Mouse (Mus musculus) midbrain, embryonic 10.5 days (tissue): ENCODE measurements around the gene Gnao1. TPM values are rescaled to one million over a fixed set of nuclear protein-coding genes. Genes with fewer than 3 reads are reported as not detected.

Source experiments
- DNase-seq: peaks from one replicate; pipeline ENCODE4 v3.0.0-alpha.2; 2017; ENCODE audit warnings: low spot score
- H3K27ac ChIP-seq: fragments of 300-500 bp; sonication (generic); replicated peaks from 2 replicates; pipeline ENCODE4 v1.5.1; 2016; ENCODE audit warnings: mild to moderate bottlenecking
- H3K27me3 ChIP-seq: fragments of 300-500 bp; sonication (generic); 2 replicates; pipeline ENCODE4 v1.6.1; 2016; ENCODE audit warnings: low read depth, mild to moderate bottlenecking; ENCODE audit not compliant: poor library complexity, severe bottlenecking
- H3K36me3 ChIP-seq: fragments of 300-500 bp; sonication (generic); 2 replicates; pipeline ENCODE4 v1.6.1; 2016; ENCODE audit warnings: mild to moderate bottlenecking, moderate library complexity
- H3K4me1 ChIP-seq: fragments of 300-500 bp; sonication (generic); 2 replicates; pipeline ENCODE4 v1.6.1; 2016
- H3K4me3 ChIP-seq: fragments of 300-500 bp; sonication (generic); 2 replicates; pipeline ENCODE4 v1.5.1; 2016; ENCODE audit warnings: mild to moderate bottlenecking, moderate library complexity
- H3K9me3 ChIP-seq: fragments of 300-500 bp; sonication (generic); replicated peaks from 2 replicates; pipeline ENCODE4 v1.6.1; 2016; ENCODE audit warnings: mild to moderate bottlenecking
- WGBS: fragments of 180-500 bp; shearing (Covaris S2); methylation state at CpG from one replicate; pipeline ENCODE4 v1.1.7; 2016; 5-methylcytosine and 5-hydroxymethylcytosine counted together
- polyA plus RNA-seq: library from polyadenylated mRNA; unstranded; fragments of >200 nt; fragmentation: Nextera tagmentation; extraction: Ambion mirVana; gene quantifications from 2 replicates; pipeline ENCODE4 v1.2.1, GENCODE M21; 2016

Gnao1 gene
- polyA plus RNA-seq, 1 experiment from 2014 or later: 13.1 TPM

DNA sequence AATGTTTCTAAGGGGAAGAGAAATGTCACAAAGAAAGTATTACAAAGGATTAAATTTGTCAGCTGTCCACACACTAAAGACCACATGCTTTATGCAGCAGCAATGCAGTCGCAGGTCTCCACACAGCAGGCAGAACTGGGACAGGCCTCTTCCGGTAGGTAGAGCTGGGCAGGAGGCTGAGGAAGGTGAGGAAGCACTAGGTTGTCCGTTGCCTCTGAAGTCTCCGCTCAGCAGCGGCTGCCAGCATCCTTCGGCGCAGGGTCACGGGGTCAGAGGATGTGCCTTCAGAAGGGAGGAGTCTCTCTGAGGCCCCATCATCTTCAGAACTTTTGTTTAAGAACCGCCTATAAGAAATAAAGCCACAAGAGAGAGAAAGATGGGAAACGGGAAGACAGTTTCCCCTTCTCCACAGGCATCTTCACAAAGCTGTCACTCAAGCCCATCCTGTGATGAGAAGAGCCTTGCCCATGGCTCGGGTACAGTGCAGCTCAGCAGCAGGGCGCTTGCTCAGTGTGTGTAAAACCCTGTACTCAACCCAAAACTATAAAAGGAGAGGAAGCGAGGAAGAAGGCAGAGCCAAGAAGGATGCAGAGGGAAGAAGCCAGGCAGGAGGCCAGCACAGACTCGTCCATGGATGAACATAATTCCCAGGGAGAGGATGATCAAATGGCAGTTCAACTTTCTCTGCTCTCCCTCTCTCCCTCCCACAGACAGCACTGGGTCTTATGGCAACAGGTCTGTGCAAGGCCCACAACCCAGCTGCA is 163.4 kb downstream of the Gnao1 start:
- no peak for DNase-seq
- Histone ChIP-seq H3K27ac (no peak overlapping the region), H3K4me3 (no peak overlapping the region), H3K27me3 (no peaks in the 10 kb centered on the region), H3K36me3 (peaks cover 82% of the 10 kb centered on the region), H3K9me3 (no peaks in the 10 kb centered on the region), H3K4me1 (peaks cover 3% of the 10 kb centered on the region; the same call in 1 of the 2 replicates)
- 84% methylated on average over 14 of the region's 14 CpGs for WGBS

DNA sequence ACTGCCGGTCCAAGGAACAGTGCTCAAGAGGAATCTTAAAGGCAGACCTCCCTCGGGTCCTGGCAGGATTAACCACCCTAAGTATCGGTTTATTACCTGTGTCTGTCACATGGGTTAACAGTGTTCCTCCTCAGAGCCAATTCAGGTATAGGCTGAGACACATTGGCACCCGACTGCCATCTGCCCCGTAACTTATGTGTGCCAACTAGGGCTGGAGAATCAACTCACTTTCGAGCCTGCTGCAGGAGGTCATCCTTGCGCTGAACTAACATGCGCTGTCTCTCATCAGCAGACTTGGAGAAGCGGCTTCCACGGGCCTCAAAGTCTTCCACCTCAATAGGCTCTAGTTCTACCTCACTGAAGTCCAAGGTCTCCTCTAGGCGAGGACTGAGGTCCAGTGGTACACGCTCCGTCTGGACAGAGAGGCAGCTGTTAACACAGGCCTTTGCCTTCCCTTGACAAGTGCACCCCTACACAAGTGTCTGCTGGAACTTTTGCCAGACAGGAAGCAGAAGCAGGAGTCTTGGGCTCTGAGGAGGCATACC is 164.1 kb downstream of the Gnao1 start:
- Histone ChIP-seq H3K27me3 (no peaks in the 10 kb centered on the region), H3K4me3 (no peak overlapping the region), H3K36me3 (peaks cover 90% of the 10 kb centered on the region), H3K9me3 (no peaks in the 10 kb centered on the region), H3K4me1 (no peaks in the 10 kb centered on the region), H3K27ac (no peak overlapping the region)
- WGBS: 94% methylated on average over 13 of the region's 13 CpGs
- DNase-seq: no peak

- H3K9me3 ChIP-seq: no peaks in the 10 kb centered on the region
- no peak overlapping the region for H3K4me3 ChIP-seq
- DNase-seq: no peak
- no peaks in the 10 kb centered on the region for H3K27me3 ChIP-seq
- H3K27ac ChIP-seq: no peak overlapping the region
- WGBS: 90% methylated on average over 11 of the region's 11 CpGs
- peaks cover 98% of the 10 kb centered on the region for H3K36me3 ChIP-seq
- no peaks in the 10 kb centered on the region for H3K4me1 ChIP-seq
Measured at GRCm38 (mm10) chr8:93974602-93975186, 164.9 kb downstream of the Gnao1 start.

- H3K9me3 ChIP-seq: no peaks in the 10 kb centered on the region
- H3K4me1 ChIP-seq: no peaks in the 10 kb centered on the region
- WGBS: 88% methylated on average over 2 of the region's 2 CpGs
- no peak overlapping the region for H3K27ac ChIP-seq
- DNase-seq: no peak
- H3K27me3 ChIP-seq: no peaks in the 10 kb centered on the region
- no peak overlapping the region for H3K4me3 ChIP-seq
- H3K36me3 ChIP-seq: peaks cover 98% of the 10 kb centered on the region
Measured at GRCm38 (mm10) chr8:93975358-93975757, 165.6 kb downstream of the Gnao1 start.

DNA sequence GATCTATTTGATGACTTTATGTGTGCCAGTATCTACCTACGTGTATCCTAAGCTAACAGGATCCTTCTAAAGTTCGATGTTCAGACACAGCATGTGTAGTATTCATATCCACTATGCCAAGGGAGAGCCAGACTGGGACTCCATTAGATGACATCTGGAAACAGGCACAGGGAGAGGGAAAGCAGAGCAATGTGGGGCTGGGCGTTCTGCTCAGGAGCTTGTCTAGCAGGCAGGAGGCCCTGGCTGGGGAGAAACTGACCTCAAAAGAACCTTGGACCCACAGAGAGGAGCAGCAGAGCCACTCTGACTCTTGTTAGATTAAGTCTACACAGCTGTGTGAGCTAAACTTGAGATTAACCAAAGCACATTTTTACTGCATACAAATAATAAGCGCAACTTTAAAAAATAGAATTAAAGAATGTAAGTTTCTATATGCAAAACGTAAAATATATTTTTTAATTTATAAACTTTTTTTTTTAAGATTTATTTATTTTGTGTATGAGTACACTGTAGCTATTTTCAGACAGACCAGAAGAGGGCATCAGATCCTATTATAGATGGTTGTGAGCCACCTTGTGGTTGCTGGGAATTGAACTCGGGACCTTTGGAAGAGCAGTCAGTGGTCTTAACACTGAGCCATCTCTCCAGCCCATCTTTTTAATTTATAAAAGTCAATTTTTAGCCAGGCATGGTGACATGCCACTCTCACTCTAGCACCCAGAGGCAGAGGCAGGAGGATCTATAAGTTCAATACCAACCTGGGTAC is 166.9 kb downstream of the Gnao1 start:
- Histone ChIP-seq H3K9me3 (no peaks in the 10 kb centered on the region), H3K27me3 (no peaks in the 10 kb centered on the region), H3K4me3 (no peak overlapping the region), H3K4me1 (no peaks in the 10 kb centered on the region), H3K36me3 (peaks cover 98% of the 10 kb centered on the region), H3K27ac (no peak overlapping the region)
- no peak for DNase-seq
- 93% methylated on average over 6 of the region's 6 CpGs for WGBS

DNA sequence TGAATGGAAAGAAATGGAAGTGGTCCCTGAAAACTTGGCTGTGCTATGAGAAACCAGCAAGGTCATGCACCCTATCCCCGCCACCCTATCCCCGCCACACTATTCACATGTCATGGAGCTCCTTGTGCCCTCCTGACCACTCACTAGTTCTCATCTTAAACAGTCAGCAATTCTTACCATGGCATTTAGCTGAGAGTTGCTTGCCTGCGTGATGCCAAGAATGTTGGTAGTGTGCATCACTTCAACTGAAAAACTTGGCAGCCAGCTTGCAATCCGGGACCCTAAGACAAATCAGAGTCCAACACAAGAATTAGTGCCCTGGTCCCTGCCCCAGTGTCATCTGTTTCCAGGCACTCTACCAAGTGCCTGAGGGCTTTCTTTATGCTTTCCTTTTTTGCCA is 170.4 kb downstream of the Gnao1 start:
- H3K36me3 ChIP-seq: peaks cover 98% of the 10 kb centered on the region

DNA sequence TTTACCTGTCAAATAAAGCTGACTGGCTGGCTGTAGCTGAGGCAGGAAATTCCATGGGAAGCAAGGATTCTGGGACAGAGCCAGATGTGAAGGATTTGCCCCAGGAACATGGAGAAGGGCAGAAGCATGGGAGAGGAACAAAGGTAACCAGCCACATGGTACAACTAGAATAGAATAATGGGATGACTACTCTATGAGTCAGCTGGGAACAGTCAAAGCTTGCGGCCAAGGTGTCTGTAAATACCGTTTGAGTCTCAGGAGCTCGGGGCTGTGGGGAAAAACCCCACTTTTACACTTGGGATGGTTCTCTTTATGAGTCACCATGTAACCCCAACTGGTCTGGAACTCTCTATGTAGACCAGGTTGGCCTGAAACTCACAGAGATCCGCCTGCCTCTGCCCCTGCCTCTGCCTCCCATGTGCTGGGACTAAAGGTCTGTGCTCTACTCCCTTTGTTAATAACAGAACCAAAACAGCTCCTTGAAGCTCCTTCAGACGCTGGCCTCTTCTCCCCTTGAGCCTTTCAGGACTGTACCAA is 172.0 kb downstream of the Gnao1 start:
- 90% methylated on average over 5 of the region's 5 CpGs for WGBS
- DNase-seq: no peak
- H3K36me3 ChIP-seq: peaks cover 95% of the 10 kb centered on the region

More for the DNA sequence above, 170.4 kb downstream of the Gnao1 start:
- no peak overlapping the region for H3K27ac ChIP-seq
- 92% methylated on average over 4 of the region's 4 CpGs for WGBS
- no peaks in the 10 kb centered on the region for H3K4me1 ChIP-seq
- H3K4me3 ChIP-seq: no peak overlapping the region
- no peaks in the 10 kb centered on the region for H3K27me3 ChIP-seq
- DNase-seq: no peak
- no peaks in the 10 kb centered on the region for H3K9me3 ChIP-seq

GRCm38 (mm10) chr8:93983827-93984226 is 174.1 kb downstream of the Gnao1 start:
- no peak for DNase-seq
- H3K36me3 ChIP-seq: peaks cover 93% of the 10 kb centered on the region
- WGBS: 79% methylated on average over 3 of the region's 3 CpGs
- no peaks in the 10 kb centered on the region for H3K27me3 ChIP-seq
- H3K4me3 ChIP-seq: no peak overlapping the region
- no peaks in the 10 kb centered on the region for H3K4me1 ChIP-seq
- H3K27ac ChIP-seq: no peak overlapping the region
- H3K9me3 ChIP-seq: no peaks in the 10 kb centered on the region

More for the DNA sequence above, 172.0 kb downstream of the Gnao1 start:
- no peak overlapping the region for H3K4me3 ChIP-seq
- no peaks in the 10 kb centered on the region for H3K4me1 ChIP-seq
- H3K9me3 ChIP-seq: no peaks in the 10 kb centered on the region
- H3K27me3 ChIP-seq: no peaks in the 10 kb centered on the region
- H3K27ac ChIP-seq: no peak overlapping the region

- H3K4me1 ChIP-seq: no peaks in the 10 kb centered on the region
- H3K27ac ChIP-seq: no peak overlapping the region
- H3K4me3 ChIP-seq: no peak overlapping the region
- DNase-seq: no peak
- H3K9me3 ChIP-seq: no peaks in the 10 kb centered on the region
- H3K36me3 ChIP-seq: peaks cover 93% of the 10 kb centered on the region
- 95% methylated on average over 3 of the region's 3 CpGs for WGBS
- H3K27me3 ChIP-seq: no peaks in the 10 kb centered on the region
Measured at GRCm38 (mm10) chr8:93984731-93985130, 175.0 kb downstream of the Gnao1 start.

GRCm38 (mm10) chr8:93989739-93990138 is 180.0 kb downstream of the Gnao1 start:
- Histone ChIP-seq H3K4me1 (no peaks in the 10 kb centered on the region), H3K36me3 (peaks cover 82% of the 10 kb centered on the region), H3K9me3 (peaks cover 12% of the 10 kb centered on the region; the same call in 1 of the 2 replicates), H3K27me3 (no peaks in the 10 kb centered on the region), H3K27ac (no peak overlapping the region), H3K4me3 (no peak overlapping the region)
- WGBS: 92% methylated on average over 4 of the region's 4 CpGs
- no peak for DNase-seq

DNA sequence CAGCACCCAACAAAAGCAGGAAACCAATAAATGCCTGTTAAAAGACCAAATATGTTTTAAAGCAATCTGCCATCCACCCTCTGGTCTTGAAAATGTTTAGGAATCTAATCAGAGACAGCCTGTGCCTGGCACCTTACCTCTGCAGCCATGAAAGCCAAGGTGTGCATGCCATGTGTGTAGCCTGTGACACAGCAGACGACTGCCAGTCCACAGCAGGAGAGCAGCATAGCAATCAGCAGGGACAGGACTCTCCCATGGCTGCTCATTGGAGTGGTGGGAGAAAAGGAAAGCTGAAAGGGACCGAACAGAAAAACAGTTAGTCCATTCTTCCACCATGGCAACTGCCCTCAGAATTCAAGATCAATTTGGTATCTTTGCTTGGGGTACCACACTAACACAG is 189.2 kb downstream of the Gnao1 start:
- DNase-seq: no peak
- Histone ChIP-seq H3K4me1 (no peaks in the 10 kb centered on the region), H3K4me3 (no peak overlapping the region), H3K27ac (no peak overlapping the region), H3K9me3 (no peaks in the 10 kb centered on the region), H3K36me3 (peaks cover 84% of the 10 kb centered on the region), H3K27me3 (no peaks in the 10 kb centered on the region)
- 95% methylated on average over 2 of the region's 2 CpGs for WGBS

DNA sequence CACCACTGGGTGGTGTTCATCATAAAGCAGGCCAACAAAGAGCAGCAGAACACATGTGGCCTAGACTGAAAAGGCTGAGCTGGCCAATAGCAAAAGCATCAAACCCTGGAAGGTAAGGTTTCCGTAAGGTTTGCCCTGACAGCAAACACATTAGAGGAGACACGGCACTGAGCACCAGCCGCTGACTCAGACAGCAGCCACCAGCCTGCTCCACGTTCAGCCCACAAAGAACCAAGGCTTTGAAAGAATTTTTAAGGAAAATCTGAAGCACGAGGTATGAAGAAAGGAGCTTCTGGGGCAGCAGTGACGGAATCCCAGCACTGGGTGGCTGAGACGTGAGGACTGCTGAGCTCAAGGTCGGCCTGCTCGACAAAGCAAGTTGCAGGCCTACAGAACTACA is 194.4 kb downstream of the Gnao1 start:
- Histone ChIP-seq H3K4me1 (peaks cover 6% of the 10 kb centered on the region), H3K27ac (no peak overlapping the region), H3K27me3 (no peaks in the 10 kb centered on the region), H3K4me3 (no peak overlapping the region), H3K9me3 (no peaks in the 10 kb centered on the region), H3K36me3 (peaks cover 60% of the 10 kb centered on the region)
- 93% methylated on average over 9 of the region's 9 CpGs for WGBS
- DNase-seq: no peak
